Comparison of ENCODE assay signal across 20 mouse cellular contexts in genomic region chr1:58946718-58947117, GRCm38 (mm10). TPM values are rescaled to one million over a fixed set of nuclear protein-coding genes. Genes with fewer than 3 reads are reported as not detected.
A peak's percentile ranks its signal among the peaks of the same experiment; 100 is the strongest.
DNase-seq lines count a peak whose midpoint lies in the region; ATAC-seq and TF ChIP-seq lines count a peak whose summit lies in the region.
"Had no signal": no experiment of that assay in that cellular context is flagged by ENCODE, and none has a peak within 500 bp of the region (broad histone marks: within the 10 kb centered on the region; RNA-seq: fewer than 3 reads in every experiment).

No protein-coding gene starts in this region.

- no peak overlapping the region for H3K4me3 ChIP-seq in gastrocnemius, adult 2 months
- H3K4me3 ChIP-seq in intestine, postnatal 0 days (ENCODE audit: low read depth, low read length) = no peak overlapping the region
- no peak overlapping the region for H3K4me3 ChIP-seq in intestine, embryonic 15.5 days (replicated peaks)
- peak overlapping the region; percentile 68 for H3K4me3 ChIP-seq in megakaryocyte, embryonic 14.5 days (replicated peaks)
- no peak overlapping the region for H3K4me3 ChIP-seq in lung, postnatal 0 days (ENCODE audit: low read depth, low read length)
- H3K4me3 ChIP-seq: embryonic facial prominence, embryonic 12.5 days; forebrain, embryonic 12.5 days; hindbrain, embryonic 12.5 days had no signal

- peaks cover 9% of the 10 kb centered on the region; the same call in 1 of the 2 replicates for H3K36me3 ChIP-seq in intestine, postnatal 0 days (ENCODE audit: control insufficient read depth, insufficient read depth)
- no peaks in the 10 kb centered on the region for H3K36me3 ChIP-seq in intestine, embryonic 15.5 days
- H3K36me3 ChIP-seq in megakaryocyte, embryonic 14.5 days (replicated peaks; ENCODE audit: low read length) = peaks cover 36% of the 10 kb centered on the region
- H3K36me3 ChIP-seq in lung, postnatal 0 days (ENCODE audit: insufficient read depth, low read length) = 0 out of 2 replicates have a peak, but pooled peaks cover 6% of the 10 kb centered on the region

- H3K9me3 ChIP-seq in intestine, postnatal 0 days (ENCODE audit: control insufficient read depth) = no peaks in the 10 kb centered on the region
- H3K9me3 ChIP-seq in intestine, embryonic 15.5 days = no peaks in the 10 kb centered on the region
- H3K9me3 ChIP-seq in megakaryocyte, embryonic 14.5 days = no peaks in the 10 kb centered on the region
- no peaks in the 10 kb centered on the region for H3K9me3 ChIP-seq in lung, postnatal 0 days (ENCODE audit: low read length)
- H3K9me3 ChIP-seq: embryonic facial prominence, embryonic 12.5 days; forebrain, embryonic 12.5 days; hindbrain, embryonic 12.5 days had no signal

- H3K4me2 ChIP-seq in intestine, postnatal 0 days (replicated peaks; ENCODE audit: low read depth) = no peak overlapping the region
- H3K4me2 ChIP-seq in intestine, embryonic 15.5 days (replicated peaks) = no peak overlapping the region
- H3K4me2 ChIP-seq in lung, postnatal 0 days (replicated peaks; ENCODE audit: low read depth, low read length) = no peak overlapping the region
- H3K4me2 ChIP-seq: embryonic facial prominence, embryonic 12.5 days; forebrain, embryonic 12.5 days; hindbrain, embryonic 12.5 days had no signal

- DNase-seq in gastrocnemius, adult 2 months = peak; percentile 29
- no peak for DNase-seq in gastrocnemius, postnatal 25 days
- no peak for DNase-seq in lung, postnatal 0 days (ENCODE audit: low spot score)
- DNase-seq: adrenal gland, adult 2 months; cerebellum, adult 11 months; cerebellum, adult 9-10 months; cerebellum, postnatal 25 days; gastrocnemius, postnatal 14 days; heart, postnatal 4 days had no signal

- TF ChIP-seq CTCF in gastrocnemius, adult 2 months (IDR thresholded peaks at IDR 0.05) = no peak
- no peak for TF ChIP-seq CTCF in intestine, postnatal 0 days (IDR thresholded peaks at IDR 0.05; ENCODE audit: low read depth)
- TF ChIP-seq CTCF in lung, postnatal 0 days (IDR thresholded peaks at IDR 0.05) = no peak

- no peak for TF ChIP-seq EP300 in lung, postnatal 0 days (IDR thresholded peaks at IDR 0.05)

- no peaks in the 10 kb centered on the region for H3K27me3 ChIP-seq in intestine, postnatal 0 days (replicated peaks; ENCODE audit: control insufficient read depth, insufficient read depth, low read length)
- H3K27me3 ChIP-seq in intestine, embryonic 15.5 days (replicated peaks) = no peaks in the 10 kb centered on the region
- H3K27me3 ChIP-seq in megakaryocyte, embryonic 14.5 days (replicated peaks) = no peaks in the 10 kb centered on the region
- no peaks in the 10 kb centered on the region for H3K27me3 ChIP-seq in lung, postnatal 0 days (replicated peaks; ENCODE audit: insufficient read depth, low read length)
- H3K27me3 ChIP-seq: CH12.LX; embryonic facial prominence, embryonic 12.5 days; forebrain, embryonic 12.5 days; hindbrain, embryonic 12.5 days had no signal

- no peak overlapping the region for H3K9ac ChIP-seq in intestine, postnatal 0 days (ENCODE audit: low read depth, low read length)
- H3K9ac ChIP-seq in intestine, embryonic 15.5 days = no peak overlapping the region
- H3K9ac ChIP-seq in lung, postnatal 0 days (replicated peaks; ENCODE audit: low read depth) = no peak overlapping the region
- H3K9ac ChIP-seq: embryonic facial prominence, embryonic 12.5 days; forebrain, embryonic 12.5 days; hindbrain, embryonic 12.5 days had no signal

- H3K27ac ChIP-seq in gastrocnemius, adult 2 months = peak overlapping the region; percentile 38; the same call in 1 of the 2 replicates
- 0 out of 2 replicates have a peak overlapping the region, but pooled peaks have one; percentile 46 for H3K27ac ChIP-seq in intestine, postnatal 0 days (ENCODE audit: low read depth, low read length)
- H3K27ac ChIP-seq in intestine, embryonic 15.5 days = no peak overlapping the region
- no peak overlapping the region for H3K27ac ChIP-seq in lung, postnatal 0 days (ENCODE audit: low read length)
- H3K27ac ChIP-seq: embryonic facial prominence, embryonic 12.5 days; forebrain, embryonic 12.5 days; hindbrain, embryonic 12.5 days had no signal

- WGBS in intestine, postnatal 0 days = 77% methylated on average over 9 of the region's 9 CpGs
- 90% methylated on average over 9 of the region's 9 CpGs for WGBS in intestine, embryonic 15.5 days
- 90% methylated on average over 9 of the region's 9 CpGs for WGBS in lung, postnatal 0 days

- no peak for ATAC-seq in intestine, postnatal 0 days
- no peak for ATAC-seq in intestine, embryonic 15.5 days
- ATAC-seq in megakaryocyte, adult 5-6 weeks (ENCODE audit: poor library complexity, severe bottlenecking) = no peak
- no peak for ATAC-seq in lung, postnatal 0 days
- ATAC-seq: forebrain, embryonic 16.5 days; hindbrain, embryonic 16.5 days; inflammation-experienced regulatory T-cells, adult 6 months had no signal

- intact Hi-C loops in gastrocnemius, adult 2 months (cut with DNase I) = no loop called here

- H3K4me1 ChIP-seq in intestine, postnatal 0 days (replicated peaks; ENCODE audit: control insufficient read depth, insufficient read depth, low read length) = peaks cover 2% of the 10 kb centered on the region
- H3K4me1 ChIP-seq in intestine, embryonic 15.5 days (replicated peaks) = peaks cover 7% of the 10 kb centered on the region
- H3K4me1 ChIP-seq in megakaryocyte, embryonic 14.5 days = peaks cover 39% of the 10 kb centered on the region
- peaks cover 7% of the 10 kb centered on the region; the same call in 1 of the 2 replicates for H3K4me1 ChIP-seq in lung, postnatal 0 days (ENCODE audit: insufficient read depth, low read depth, low read length)

RNA-seq across cellular contexts. Expression of gene Trak2, which starts 26.5 kb away (rescaled TPM):
- 10 to 100 TPM; 72.9 to 83.5 TPM for total RNA-seq in gastrocnemius, adult 2 months (2021)
- 10 to 100 TPM; 76.4 to 87.9 TPM for total RNA-seq in gastrocnemius, postnatal 25 days (2021)
- 5.4 and 5.8 TPM in 2 replicates for polyA plus RNA-seq in intestine, postnatal 0 days (2015; fragmentation: Nextera tagmentation; extraction: Ambion mirVana)
- polyA plus RNA-seq in intestine, embryonic 15.5 days (2015; fragmentation: Nextera tagmentation; extraction: Ambion mirVana) = 11.5 and 12.0 TPM in 2 replicates
- 24.8 and 64.1 TPM in 2 replicates for polyA plus RNA-seq in megakaryocyte, embryonic 14.5 days (2012; ENCODE audit: insufficient read depth, low replicate concordance)
- total RNA-seq in megakaryocyte, adult 5-6 weeks (2015) = 24.1 and 29.6 TPM in 2 replicates
- 22.2 and 32.9 TPM in 2 replicates for total RNA-seq in megakaryocyte, adult 5-6 weeks (2017)
- polyA plus RNA-seq in lung, postnatal 0 days (2015; fragmentation: Nextera tagmentation; extraction: Ambion mirVana) = 10.1 and 12.3 TPM in 2 replicates

RNA-seq across cellular contexts. Expression of gene Stradb, which starts 26.6 kb away (rescaled TPM):
- 100 to 1,000 TPM; 130 to 145 TPM for total RNA-seq in gastrocnemius, adult 2 months (2021)
- 100 to 1,000 TPM; 116 to 123 TPM for total RNA-seq in gastrocnemius, postnatal 25 days (2021)
- polyA plus RNA-seq in intestine, postnatal 0 days (2015; fragmentation: Nextera tagmentation; extraction: Ambion mirVana) = 13.1 and 13.9 TPM in 2 replicates
- 21.3 and 23.1 TPM in 2 replicates for polyA plus RNA-seq in intestine, embryonic 15.5 days (2015; fragmentation: Nextera tagmentation; extraction: Ambion mirVana)
- polyA plus RNA-seq in megakaryocyte, embryonic 14.5 days (2012; ENCODE audit: insufficient read depth, low replicate concordance) = 5.1 and 8.0 TPM in 2 replicates
- total RNA-seq in megakaryocyte, adult 5-6 weeks (2015) = 18.5 and 19.1 TPM in 2 replicates
- 8.3 and 8.6 TPM in 2 replicates for total RNA-seq in megakaryocyte, adult 5-6 weeks (2017)
- 19.8 and 21.6 TPM in 2 replicates for polyA plus RNA-seq in lung, postnatal 0 days (2015; fragmentation: Nextera tagmentation; extraction: Ambion mirVana)

Comparison
In these comparisons a context has a peak if more than half of its experiments do, and no peak if none do; other contexts are left out.
1. H3K27ac ChIP-seq: peak in gastrocnemius, adult 2 months (single experiment) and intestine, postnatal 0 days (single experiment); none in intestine, embryonic 15.5 days (single experiment) and lung, postnatal 0 days (single experiment).